Mouse (Mus musculus): ENCODE results near the gene Rraga. TPM values are rescaled to one million over a fixed set of nuclear protein-coding genes. Genes with fewer than 3 reads are reported as not detected.
A peak's percentile ranks its signal among the peaks of the same experiment; 100 is the strongest.
"Not testable (repeated sequence)": the region's sequence is repeated elsewhere in the genome, so short reads cannot be mapped to it uniquely, and the experiment has no call there.

Gene Rraga
- polyA plus RNA-seq, 1 experiment: 50.7 TPM

GRCm38 (mm10) chr4:86580056-86580455, 4.6 kb downstream of the Rraga start:
- H3K27ac ChIP-seq (ENCODE audit: insufficient read depth, low read depth, low read length): peak overlapping the region; percentile 40
- H3K4me1 ChIP-seq (ENCODE audit: control insufficient read depth, insufficient read depth, low read length): peaks cover 18% of the 10 kb centered on the region
- TF ChIP-seq CTCF (IDR thresholded peaks at IDR 0.05; ENCODE audit: low read depth, low read length): no peak
- TF ChIP-seq POLR2A (IDR thresholded peaks at IDR 0.05; ENCODE audit: borderline replicate concordance, low read depth, low read length): no peak
- H3K4me3 ChIP-seq (ENCODE audit: insufficient read depth, low read length): no peak overlapping the region

GRCm38 (mm10) chr4:86580591-86580990, 5.1 kb downstream of the Rraga start:
- Histone ChIP-seq H3K4me1 (ENCODE audit: control insufficient read depth, insufficient read depth, low read length) (peaks cover 17% of the 10 kb centered on the region), H3K4me3 (ENCODE audit: insufficient read depth, low read length) (no peak overlapping the region), H3K27ac (ENCODE audit: insufficient read depth, low read depth, low read length) (peak overlapping the region; percentile 40)
- TF ChIP-seq POLR2A (IDR thresholded peaks at IDR 0.05; ENCODE audit: borderline replicate concordance, low read depth, low read length) (no peak), CTCF (IDR thresholded peaks at IDR 0.05; ENCODE audit: low read depth, low read length) (no peak)

GRCm38 (mm10) chr4:86588236-86588635, 12.8 kb downstream of the Rraga start:
- Histone ChIP-seq H3K27ac (ENCODE audit: insufficient read depth, low read depth, low read length) (no peak overlapping the region), H3K4me3 (ENCODE audit: insufficient read depth, low read length) (no peak overlapping the region), H3K4me1 (ENCODE audit: control insufficient read depth, insufficient read depth, low read length) (no peaks in the 10 kb centered on the region)
- TF ChIP-seq POLR2A (IDR thresholded peaks at IDR 0.05; ENCODE audit: borderline replicate concordance, low read depth, low read length) (no peak), CTCF (IDR thresholded peaks at IDR 0.05; ENCODE audit: low read depth, low read length) (no peak)

- Histone ChIP-seq H3K4me1 (ENCODE audit: control insufficient read depth, insufficient read depth, low read length) (no peaks in the 10 kb centered on the region), H3K27ac (ENCODE audit: insufficient read depth, low read depth, low read length) (no peak overlapping the region), H3K4me3 (ENCODE audit: insufficient read depth, low read length) (no peak overlapping the region)
- no peak for TF ChIP-seq CTCF (IDR thresholded peaks at IDR 0.05; ENCODE audit: low read depth, low read length)
- TF ChIP-seq POLR2A (IDR thresholded peaks at IDR 0.05; ENCODE audit: borderline replicate concordance, low read depth, low read length): no peak
Observed at GRCm38 (mm10) chr4:86591304-86591703, 15.8 kb downstream of the Rraga start.

- TF ChIP-seq POLR2A (IDR thresholded peaks at IDR 0.05; ENCODE audit: borderline replicate concordance, low read depth, low read length): no peak
- no peak for TF ChIP-seq CTCF (IDR thresholded peaks at IDR 0.05; ENCODE audit: low read depth, low read length)
- peak within 1 kb of the TSS; percentile 78 for H3K27ac ChIP-seq (ENCODE audit: insufficient read depth, low read depth, low read length)
- peak within 1 kb of the TSS; percentile 79 for H3K4me3 ChIP-seq (ENCODE audit: insufficient read depth, low read length)
- peaks cover 13% of the 10 kb centered on the region for H3K4me1 ChIP-seq (ENCODE audit: control insufficient read depth, insufficient read depth, low read length)
Observed at GRCm38 (mm10) chr4:86611524-86612288, 36.2 kb downstream of the Rraga start, which contains the start of gene Haus6. Gene Haus6 (minus strand): TSS chr4:86612055.

- H3K4me1 ChIP-seq (ENCODE audit: control insufficient read depth, insufficient read depth, low read length): peaks cover 13% of the 10 kb centered on the region
- H3K4me3 ChIP-seq (ENCODE audit: insufficient read depth, low read length): peak overlapping the region; percentile 62
- peak overlapping the region; percentile 78 for H3K27ac ChIP-seq (ENCODE audit: insufficient read depth, low read depth, low read length)
- no peak for TF ChIP-seq POLR2A (IDR thresholded peaks at IDR 0.05; ENCODE audit: borderline replicate concordance, low read depth, low read length)
Observed at GRCm38 (mm10) chr4:86612289-86612620, 36.8 kb downstream of the Rraga start.

- Histone ChIP-seq H3K4me1 (ENCODE audit: control insufficient read depth, insufficient read depth, low read length) (peaks cover 26% of the 10 kb centered on the region), H3K27ac (ENCODE audit: insufficient read depth, low read depth, low read length) (peak overlapping the region; percentile 48), H3K4me3 (ENCODE audit: insufficient read depth, low read length) (no peak overlapping the region)
- no peak for TF ChIP-seq CTCF (IDR thresholded peaks at IDR 0.05; ENCODE audit: low read depth, low read length)
- TF ChIP-seq POLR2A (IDR thresholded peaks at IDR 0.05; ENCODE audit: borderline replicate concordance, low read depth, low read length): no peak
Observed at GRCm38 (mm10) chr4:86620506-86620905, 45.0 kb downstream of the Rraga start.

- TF ChIP-seq CTCF (IDR thresholded peaks at IDR 0.05; ENCODE audit: low read depth, low read length) (no peak), POLR2A (IDR thresholded peaks at IDR 0.05; ENCODE audit: borderline replicate concordance, low read depth, low read length) (no peak)
- peaks cover 28% of the 10 kb centered on the region for H3K4me1 ChIP-seq (ENCODE audit: control insufficient read depth, insufficient read depth, low read length)
- H3K27ac ChIP-seq (ENCODE audit: insufficient read depth, low read depth, low read length): no peak overlapping the region
- H3K4me3 ChIP-seq (ENCODE audit: insufficient read depth, low read length): no peak overlapping the region
Observed at GRCm38 (mm10) chr4:86622116-86622515, 46.6 kb downstream of the Rraga start.

GRCm38 (mm10) chr4:86622532-86622931, 47.1 kb downstream of the Rraga start:
- H3K27ac ChIP-seq (ENCODE audit: insufficient read depth, low read depth, low read length); H3K4me3 ChIP-seq (ENCODE audit: insufficient read depth, low read length): not testable (repeated sequence)
- peaks cover 28% of the 10 kb centered on the region for H3K4me1 ChIP-seq (ENCODE audit: control insufficient read depth, insufficient read depth, low read length)

GRCm38 (mm10) chr4:86625463-86625862, 50.0 kb downstream of the Rraga start:
- Histone ChIP-seq H3K4me3 (ENCODE audit: insufficient read depth, low read length) (no peak overlapping the region), H3K4me1 (ENCODE audit: control insufficient read depth, insufficient read depth, low read length) (peaks cover 20% of the 10 kb centered on the region), H3K27ac (ENCODE audit: insufficient read depth, low read depth, low read length) (no peak overlapping the region)
- TF ChIP-seq CTCF (IDR thresholded peaks at IDR 0.05; ENCODE audit: low read depth, low read length) (no peak), POLR2A (IDR thresholded peaks at IDR 0.05; ENCODE audit: borderline replicate concordance, low read depth, low read length) (no peak)

GRCm38 (mm10) chr4:86626496-86626895, 51.0 kb downstream of the Rraga start:
- H3K4me3 ChIP-seq (ENCODE audit: insufficient read depth, low read length); H3K27ac ChIP-seq (ENCODE audit: insufficient read depth, low read depth, low read length): not testable (repeated sequence)
- peaks cover 14% of the 10 kb centered on the region for H3K4me1 ChIP-seq (ENCODE audit: control insufficient read depth, insufficient read depth, low read length)

Other genes starting within 250 kb of the Rraga start
- gene Saxo1, start 17.3 kb upstream of the Rraga start, polyA plus RNA-seq (2012; ENCODE audit: insufficient read depth, insufficient read length, missing spikeins): not detected in 2 replicates
- 7.3 and 8.8 TPM in 2 replicates for gene Haus6, start 36.4 kb downstream of the Rraga start, polyA plus RNA-seq (2012; ENCODE audit: insufficient read depth, insufficient read length, missing spikeins)
- gene Plin2, start 94.4 kb downstream of the Rraga start, polyA plus RNA-seq (2012; ENCODE audit: insufficient read depth, insufficient read length, missing spikeins): 397 and 415 TPM in 2 replicates
- 48.6 and 56.5 TPM in 2 replicates for gene Dennd4c, start 172.9 kb downstream of the Rraga start, polyA plus RNA-seq (2012; ENCODE audit: insufficient read depth, insufficient read length, missing spikeins)